Mouse (Mus musculus) megakaryocyte, embryonic 14.5 days (primary cell): ENCODE results near the gene Zcchc24.

Experiments
- FLI1 ChIP-seq: IDR thresholded peaks from 2 replicates; pipeline ENCODE4 v1.6.1; 2012; ENCODE audit warnings: low read length, inconsistent platforms, mixed read lengths
- GATA1 ChIP-seq: IDR thresholded peaks from 3 replicates; pipeline ENCODE4 v1.6.1; 2012; ENCODE audit warnings: mixed read lengths, low read length, inconsistent platforms, borderline replicate concordance

DNA sequence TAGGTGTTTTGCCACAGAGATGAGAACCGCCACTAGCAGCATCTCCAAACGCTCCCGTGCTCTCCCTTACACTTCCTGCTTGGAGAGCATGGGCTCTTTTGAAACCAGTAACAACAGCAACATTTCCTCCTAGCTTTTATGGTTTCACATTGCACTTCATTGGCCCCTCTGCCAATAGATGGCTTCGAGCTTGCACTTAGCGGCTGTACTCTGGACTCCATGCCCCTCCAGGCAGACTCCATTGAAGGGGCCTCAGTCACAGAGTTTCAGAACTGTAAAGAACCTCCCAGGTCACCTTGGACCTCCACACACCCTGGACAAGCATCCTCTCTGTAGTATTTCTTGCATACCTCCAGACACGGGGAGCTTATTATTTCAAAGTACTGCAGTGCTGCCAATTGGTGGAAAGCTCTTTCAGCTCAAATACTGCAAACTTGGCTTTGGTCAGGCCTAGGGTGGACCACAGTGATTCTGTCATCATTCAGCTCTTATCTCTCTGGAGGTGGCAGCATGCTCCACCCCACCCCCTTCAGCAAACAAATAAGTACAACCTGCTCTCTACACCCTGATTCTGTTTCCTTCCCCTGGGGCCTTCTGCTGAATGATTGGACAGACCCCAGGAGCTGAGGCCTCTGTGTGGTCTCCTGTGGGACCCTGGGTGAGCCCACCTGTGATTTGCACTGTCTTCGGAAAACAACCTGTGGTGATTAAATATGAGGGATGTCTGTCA is 82.5 kb downstream of the Zcchc24 start:
- no peak for TF ChIP-seq GATA1
- no peak for TF ChIP-seq FLI1
